Mouse (Mus musculus) liver, embryonic 16.5 days (tissue): ENCODE results near the gene Osbpl8. TPM values are rescaled to one million over a fixed set of nuclear protein-coding genes. Genes with fewer than 3 reads are reported as not detected.

Source experiments
- ATAC-seq: fragments of 200-750 bp; cut with Nextera tagmentation; 2 replicates; pipeline ENCODE4 v1.8.0; 2017; ENCODE audit warnings: low read depth, mild to moderate bottlenecking, moderate number of reproducible peaks, moderate library complexity
- H3K27ac ChIP-seq: fragments of 300-500 bp; sonication (generic); 2 replicates; pipeline ENCODE4 v1.5.1; 2014; ENCODE audit warnings: mild to moderate bottlenecking, low read length
- H3K27me3 ChIP-seq: fragments of 300-500 bp; sonication (generic); 2 replicates; pipeline ENCODE4 v1.6.1; 2014; ENCODE audit warnings: low read depth, low read length, mixed read lengths; ENCODE audit not compliant: control insufficient read depth, insufficient read depth
- H3K36me3 ChIP-seq: fragments of 300-500 bp; sonication (generic); 2 replicates; pipeline ENCODE4 v1.6.1; 2014; ENCODE audit warnings: mild to moderate bottlenecking; ENCODE audit not compliant: control insufficient read depth, insufficient read depth
- H3K4me1 ChIP-seq: fragments of 300-500 bp; sonication (generic); 2 replicates; pipeline ENCODE4 v1.6.1; 2014; ENCODE audit warnings: low read depth, low read length, mixed read lengths; ENCODE audit not compliant: control insufficient read depth
- H3K4me2 ChIP-seq: fragments of 300-500 bp; sonication (generic); 2 replicates; pipeline ENCODE4 v1.6.1; 2014; ENCODE audit warnings: low read depth, low read length, mixed read lengths
- H3K4me3 ChIP-seq: fragments of 300-500 bp; sonication (generic); 2 replicates; pipeline ENCODE4 v1.5.1; 2014; ENCODE audit warnings: low read depth, mild to moderate bottlenecking, low read length
- H3K9ac ChIP-seq: fragments of 300-500 bp; sonication (generic); 2 replicates; pipeline ENCODE4 v1.6.1; 2014; ENCODE audit warnings: low read depth, low read length
- H3K9me3 ChIP-seq: fragments of 300-500 bp; sonication (generic); replicated peaks from 2 replicates; pipeline ENCODE4 v1.6.1; 2016; ENCODE audit warnings: low read length; ENCODE audit not compliant: control insufficient read depth
- WGBS: fragments of 180-500 bp; shearing (Covaris S2); extraction: QIAGEN DNeasy Blood & Tissue Kit; methylation state at CpG from one replicate; pipeline ENCODE4 v1.1.7; 2014; ENCODE audit not compliant: insufficient replicate concordance; 5-methylcytosine and 5-hydroxymethylcytosine counted together
- polyA plus RNA-seq: library from polyadenylated mRNA; unstranded; fragments of >200 nt; fragmentation: Nextera tagmentation; extraction: Ambion mirVana; gene quantifications from 2 replicates; pipeline ENCODE4 v1.2.1, GENCODE M21; 2015

Osbpl8 gene
- polyA plus RNA-seq, 1 experiment from 2014 or later, result 8.2 TPM

- peak; percentile 99 for ATAC-seq
- H3K4me1 ChIP-seq, result peaks cover 12% of the 10 kb centered on the region
- H3K27ac ChIP-seq, result no peak within 1 kb of the TSS
- peak within 1 kb of the TSS; percentile 82 for H3K4me2 ChIP-seq
- no peaks in the 10 kb centered on the region for H3K9me3 ChIP-seq
- peak within 1 kb of the TSS; percentile 86 for H3K4me3 ChIP-seq
- H3K27me3 ChIP-seq, result no peaks in the 10 kb centered on the region
- peaks cover under 1% of the 10 kb centered on the region for H3K36me3 ChIP-seq
- peak within 1 kb of the TSS; percentile 66 for H3K9ac ChIP-seq
- WGBS, result under 1% methylated on average over 54 of the region's 54 CpGs
Measured at GRCm38 (mm10) chr10:111298140-111299098, 133.9 kb downstream of the Osbpl8 start, which contains the start of gene Bbs10. Gene Bbs10, plus strand, starts transcription at chr10:111298679.

- 80% methylated on average over 6 of the region's 6 CpGs for WGBS
- Histone ChIP-seq H3K4me1 (peaks cover 12% of the 10 kb centered on the region), H3K9me3 (no peaks in the 10 kb centered on the region), H3K9ac (no peak overlapping the region), H3K27me3 (no peaks in the 10 kb centered on the region), H3K4me2 (no peak overlapping the region), H3K36me3 (no peaks in the 10 kb centered on the region), H3K4me3 (no peak overlapping the region), H3K27ac (no peak overlapping the region)
- ATAC-seq, result no peak
Measured at GRCm38 (mm10) chr10:111299591-111299990, 135.0 kb downstream of the Osbpl8 start.

- Histone ChIP-seq H3K4me1 (peaks cover 12% of the 10 kb centered on the region), H3K4me2 (no peak overlapping the region), H3K36me3 (no peaks in the 10 kb centered on the region), H3K9ac (no peak overlapping the region), H3K4me3 (no peak overlapping the region), H3K27me3 (no peaks in the 10 kb centered on the region), H3K27ac (no peak overlapping the region), H3K9me3 (no peaks in the 10 kb centered on the region)
- 71% methylated on average over 5 of the region's 5 CpGs for WGBS
- ATAC-seq, result no peak
Measured at GRCm38 (mm10) chr10:111301041-111301440, 136.5 kb downstream of the Osbpl8 start.

GRCm38 (mm10) chr10:111302486-111302885 is 137.9 kb downstream of the Osbpl8 start:
- WGBS, result 62% methylated on average over 6 of the region's 6 CpGs
- H3K9ac ChIP-seq, result no peak overlapping the region
- H3K9me3 ChIP-seq, result no peaks in the 10 kb centered on the region
- H3K27ac ChIP-seq, result no peak overlapping the region
- ATAC-seq, result no peak
- H3K4me1 ChIP-seq, result peaks cover 12% of the 10 kb centered on the region
- H3K36me3 ChIP-seq, result no peaks in the 10 kb centered on the region
- H3K4me3 ChIP-seq, result no peak overlapping the region
- no peak overlapping the region for H3K4me2 ChIP-seq
- H3K27me3 ChIP-seq, result no peaks in the 10 kb centered on the region

- Histone ChIP-seq H3K4me2 (no peak overlapping the region), H3K9me3 (no peaks in the 10 kb centered on the region), H3K36me3 (no peaks in the 10 kb centered on the region), H3K27ac (no peak overlapping the region), H3K27me3 (no peaks in the 10 kb centered on the region), H3K4me1 (no peaks in the 10 kb centered on the region), H3K9ac (no peak overlapping the region), H3K4me3 (no peak overlapping the region)
- WGBS, result 78% methylated on average over 13 of the region's 13 CpGs
- ATAC-seq, result no peak
Measured at GRCm38 (mm10) chr10:111308850-111309501, 144.4 kb downstream of the Osbpl8 start.

GRCm38 (mm10) chr10:111313282-111313681 is 148.7 kb downstream of the Osbpl8 start:
- H3K4me2 ChIP-seq, result no peak overlapping the region
- 63% methylated on average over 6 of the region's 6 CpGs for WGBS
- no peaks in the 10 kb centered on the region for H3K9me3 ChIP-seq

GRCm38 (mm10) chr10:111314636-111315395 is 150.3 kb downstream of the Osbpl8 start:
- Histone ChIP-seq H3K9me3 (no peaks in the 10 kb centered on the region), H3K9ac (no peak overlapping the region), H3K27ac (no peak overlapping the region), H3K4me3 (no peak overlapping the region), H3K36me3 (no peaks in the 10 kb centered on the region), H3K27me3 (no peaks in the 10 kb centered on the region), H3K4me1 (no peaks in the 10 kb centered on the region), H3K4me2 (no peak overlapping the region)
- no peak for ATAC-seq
- 61% methylated on average over 10 of the region's 10 CpGs for WGBS

More at GRCm38 (mm10) chr10:111313282-111313681, 148.7 kb downstream of the Osbpl8 start:
- no peaks in the 10 kb centered on the region for H3K27me3 ChIP-seq
- H3K27ac ChIP-seq, result no peak overlapping the region
- no peaks in the 10 kb centered on the region for H3K4me1 ChIP-seq
- no peak for ATAC-seq
- no peak overlapping the region for H3K4me3 ChIP-seq
- no peak overlapping the region for H3K9ac ChIP-seq
- no peaks in the 10 kb centered on the region for H3K36me3 ChIP-seq

- WGBS, result 71% methylated on average over 3 of the region's 3 CpGs
- Histone ChIP-seq H3K4me3 (no peak overlapping the region), H3K27me3 (no peaks in the 10 kb centered on the region)
Measured at GRCm38 (mm10) chr10:111315940-111316339, 151.4 kb downstream of the Osbpl8 start.

More at GRCm38 (mm10) chr10:111315940-111316339, 151.4 kb downstream of the Osbpl8 start:
- no peaks in the 10 kb centered on the region for H3K4me1 ChIP-seq
- H3K9me3 ChIP-seq, result no peaks in the 10 kb centered on the region
- H3K36me3 ChIP-seq, result no peaks in the 10 kb centered on the region
- no peak overlapping the region for H3K9ac ChIP-seq
- no peak for ATAC-seq
- H3K27ac ChIP-seq, result no peak overlapping the region
- H3K4me2 ChIP-seq, result no peak overlapping the region
